Comparison of ENCODE assay signal across 29 mouse cellular contexts in genomic region chr13:46201029-46201599, GRCm38 (mm10).
DNase-seq lines count a peak whose midpoint lies in the region; ATAC-seq lines count a peak whose summit lies in the region.
"Had no signal": no experiment of that assay in that cellular context is flagged by ENCODE, and none has a peak within 500 bp of the region (broad histone marks: within the 10 kb centered on the region; RNA-seq: fewer than 3 reads in every experiment).

No protein-coding gene starts in this region.

- no peak overlapping the region for H3K4me2 ChIP-seq in embryonic facial prominence, embryonic 14.5 days (ENCODE audit: low read depth, low read length)
- H3K4me2 ChIP-seq in limb, embryonic 13.5 days (replicated peaks), result 0 out of 2 replicates have a peak overlapping the region, but pooled peaks have one; percentile 17
- H3K4me2 ChIP-seq in hindbrain, embryonic 13.5 days, result no peak overlapping the region
- H3K4me2 ChIP-seq: forebrain, embryonic 15.5 days; hindbrain, embryonic 14.5 days; limb, embryonic 15.5 days had no signal

- DNase-seq in embryo, embryonic 10 days (ENCODE audit: low spot score), result peak; percentile 36
- no peak for DNase-seq in embryo, embryonic 9.5 days (ENCODE audit: extremely low spot score)
- DNase-seq in embryo, embryonic 10.5 days (ENCODE audit: low spot score), result peak; percentile 42
- DNase-seq in embryonic facial prominence, embryonic 14.5 days (ENCODE audit: low spot score), result peak; percentile 78
- DNase-seq in urinary bladder, postnatal 14 days (ENCODE audit: low spot score), result no peak
- DNase-seq: adrenal gland, postnatal 10 days; cerebellum, adult 11-12 months; cerebellum, adult 9-11 months; heart, postnatal 14 days; kidney, adult 9 months; kidney, postnatal 14 days; lung, adult 2 months; lung, postnatal 10 days; right cerebral cortex, adult 18-20 months; spleen, adult 18-20 months; thymus, adult 18-20 months; thymus, postnatal 25 days had no signal

- no peaks in the 10 kb centered on the region for H3K36me3 ChIP-seq in embryonic facial prominence, embryonic 14.5 days (ENCODE audit: control insufficient read depth, insufficient read depth, low read length)
- no peaks in the 10 kb centered on the region for H3K36me3 ChIP-seq in limb, embryonic 13.5 days
- no peaks in the 10 kb centered on the region for H3K36me3 ChIP-seq in hindbrain, embryonic 13.5 days
- H3K36me3 ChIP-seq: forebrain, embryonic 15.5 days; G1E; limb, embryonic 15.5 days had no signal

- no peak overlapping the region for H3K27ac ChIP-seq in embryonic facial prominence, embryonic 14.5 days (replicated peaks; ENCODE audit: low read depth, low read length)
- H3K27ac ChIP-seq in limb, embryonic 13.5 days, result peak overlapping the region; percentile 39; the same call in 1 of the 2 replicates
- no peak overlapping the region for H3K27ac ChIP-seq in hindbrain, embryonic 13.5 days
- H3K27ac ChIP-seq: forebrain, embryonic 15.5 days; hindbrain, embryonic 14.5 days; limb, embryonic 15.5 days; liver, embryonic 14.5 days; macrophage; stomach, postnatal 0 days had no signal

- 0 out of 2 replicates have a peak, but pooled peaks cover 3% of the 10 kb centered on the region for H3K9me3 ChIP-seq in embryonic facial prominence, embryonic 14.5 days (ENCODE audit: control insufficient read depth, low read length)
- H3K9me3 ChIP-seq in limb, embryonic 13.5 days, result no peaks in the 10 kb centered on the region
- H3K9me3 ChIP-seq in hindbrain, embryonic 13.5 days, result no peaks in the 10 kb centered on the region
- H3K9me3 ChIP-seq: forebrain, embryonic 15.5 days; G1E; limb, embryonic 15.5 days had no signal

- ATAC-seq in embryonic facial prominence, embryonic 14.5 days (ENCODE audit: low read depth), result 0 out of 2 replicates have a peak, but pooled peaks have one; percentile 57
- no peak; the same call in 1 of the 2 replicates for ATAC-seq in limb, embryonic 13.5 days (ENCODE audit: low FRiP score, low read depth)
- no peak for ATAC-seq in hindbrain, embryonic 13.5 days (ENCODE audit: low FRiP score)
- ATAC-seq in CD4-positive, CD25-positive, alpha-beta regulatory T cell, adult 4 months, result no peak
- ATAC-seq: forebrain, embryonic 15.5 days; intestine, postnatal 0 days; midbrain, embryonic 16.5 days had no signal

- no peak overlapping the region for H3K9ac ChIP-seq in embryonic facial prominence, embryonic 14.5 days (ENCODE audit: low read depth, low read length)
- H3K9ac ChIP-seq in limb, embryonic 13.5 days, result no peak overlapping the region
- H3K9ac ChIP-seq in hindbrain, embryonic 13.5 days, result no peak overlapping the region
- H3K9ac ChIP-seq: forebrain, embryonic 15.5 days; hindbrain, embryonic 14.5 days; limb, embryonic 15.5 days; liver, embryonic 14.5 days had no signal

- no peaks in the 10 kb centered on the region for H3K27me3 ChIP-seq in embryonic facial prominence, embryonic 14.5 days (replicated peaks; ENCODE audit: control insufficient read depth, insufficient read depth, low read length)
- H3K27me3 ChIP-seq in limb, embryonic 13.5 days, result no peaks in the 10 kb centered on the region
- H3K27me3 ChIP-seq in hindbrain, embryonic 13.5 days, result no peaks in the 10 kb centered on the region
- H3K27me3 ChIP-seq: forebrain, embryonic 15.5 days; limb, embryonic 15.5 days had no signal

- 52% methylated on average over 14 of the region's 14 CpGs for WGBS in embryonic facial prominence, embryonic 14.5 days
- WGBS in limb, embryonic 13.5 days, result 55% methylated on average over 14 of the region's 14 CpGs
- WGBS in hindbrain, embryonic 13.5 days, result 63% methylated on average over 14 of the region's 14 CpGs

- H3K4me3 ChIP-seq in embryonic facial prominence, embryonic 14.5 days (ENCODE audit: low read depth, low read length), result no peak overlapping the region
- no peak overlapping the region for H3K4me3 ChIP-seq in limb, embryonic 13.5 days
- H3K4me3 ChIP-seq in hindbrain, embryonic 13.5 days, result no peak overlapping the region
- H3K4me3 ChIP-seq: forebrain, embryonic 15.5 days; limb, embryonic 15.5 days had no signal

- peaks cover 7% of the 10 kb centered on the region; the same call in 1 of the 2 replicates for H3K4me1 ChIP-seq in embryonic facial prominence, embryonic 14.5 days (ENCODE audit: control insufficient read depth, insufficient read depth, low read length)
- peaks cover 10% of the 10 kb centered on the region for H3K4me1 ChIP-seq in limb, embryonic 13.5 days
- peaks cover 9% of the 10 kb centered on the region for H3K4me1 ChIP-seq in hindbrain, embryonic 13.5 days (replicated peaks)
- H3K4me1 ChIP-seq: forebrain, embryonic 15.5 days had no signal

Comparison
In these comparisons a context has a peak if more than half of its experiments do, and no peak if none do; other contexts are left out.
1. DNase-seq: peak in embryo, embryonic 10 days (single experiment), embryo, embryonic 10.5 days (single experiment) and embryonic facial prominence, embryonic 14.5 days (single experiment); none in embryo, embryonic 9.5 days (single experiment) and urinary bladder, postnatal 14 days (single experiment).